Mouse (Mus musculus): ENCODE results near the gene Fbxo40. TPM values are rescaled to one million over a fixed set of nuclear protein-coding genes. Genes with fewer than 3 reads are reported as not detected.

Gene Fbxo40
- polyA plus RNA-seq, 1 experiment = 0.37 TPM

- no peak overlapping the region for H3K4me3 ChIP-seq (ENCODE audit: control insufficient read depth, low read depth, low read length)
- no peak overlapping the region for H3K27ac ChIP-seq (ENCODE audit: control insufficient read depth, insufficient read depth, low read depth, low read length)
- H3K27me3 ChIP-seq (ENCODE audit: control insufficient read depth, insufficient read depth, low read length) = no peaks in the 10 kb centered on the region
- H3K4me1 ChIP-seq (ENCODE audit: control insufficient read depth, insufficient read depth, low read length) = no peaks in the 10 kb centered on the region
- no peaks in the 10 kb centered on the region; the same call in 1 of the 2 replicates for H3K36me3 ChIP-seq (ENCODE audit: control insufficient read depth, insufficient read depth, low read length)
- TF ChIP-seq CTCF (IDR thresholded peaks at IDR 0.05; ENCODE audit: control insufficient read depth, insufficient read depth, insufficient replicate concordance, low read depth, low read length) (no peak), POLR2A (IDR thresholded peaks at IDR 0.05; ENCODE audit: control insufficient read depth, low read depth, low read length) (no peak)
These were observed 61.1 kb downstream of the Fbxo40 start for GRCm38 (mm10) chr16:36929216-36929615.

GRCm38 (mm10) chr16:36928106-36928500 lies 62.2 kb downstream of the Fbxo40 start:
- H3K4me1 ChIP-seq (ENCODE audit: control insufficient read depth, insufficient read depth, low read length) = no peaks in the 10 kb centered on the region
- TF ChIP-seq POLR2A (IDR thresholded peaks at IDR 0.05; ENCODE audit: control insufficient read depth, low read depth, low read length) (no peak), CTCF (IDR thresholded peaks at IDR 0.05; ENCODE audit: control insufficient read depth, insufficient read depth, insufficient replicate concordance, low read depth, low read length) (no peak)
- no peaks in the 10 kb centered on the region for H3K27me3 ChIP-seq (ENCODE audit: control insufficient read depth, insufficient read depth, low read length)
- no peaks in the 10 kb centered on the region; the same call in 1 of the 2 replicates for H3K36me3 ChIP-seq (ENCODE audit: control insufficient read depth, insufficient read depth, low read length)
- no peak overlapping the region for H3K4me3 ChIP-seq (ENCODE audit: control insufficient read depth, low read depth, low read length)
- H3K27ac ChIP-seq (ENCODE audit: control insufficient read depth, insufficient read depth, low read depth, low read length) = no peak overlapping the region

GRCm38 (mm10) chr16:36927495-36928105 lies 62.7 kb downstream of the Fbxo40 start:
- H3K4me3 ChIP-seq (ENCODE audit: control insufficient read depth, low read depth, low read length) = no peak overlapping the region
- H3K4me1 ChIP-seq (ENCODE audit: control insufficient read depth, insufficient read depth, low read length) = no peaks in the 10 kb centered on the region
- no peaks in the 10 kb centered on the region; the same call in 1 of the 2 replicates for H3K36me3 ChIP-seq (ENCODE audit: control insufficient read depth, insufficient read depth, low read length)
- H3K27me3 ChIP-seq (ENCODE audit: control insufficient read depth, insufficient read depth, low read length) = no peaks in the 10 kb centered on the region
- TF ChIP-seq CTCF (IDR thresholded peaks at IDR 0.05; ENCODE audit: control insufficient read depth, insufficient read depth, insufficient replicate concordance, low read depth, low read length) = no peak
- TF ChIP-seq POLR2A (IDR thresholded peaks at IDR 0.05; ENCODE audit: control insufficient read depth, low read depth, low read length) = no peak
- H3K27ac ChIP-seq (ENCODE audit: control insufficient read depth, insufficient read depth, low read depth, low read length) = no peak overlapping the region

- Histone ChIP-seq H3K27me3 (ENCODE audit: control insufficient read depth, insufficient read depth, low read length) (no peaks in the 10 kb centered on the region), H3K4me1 (ENCODE audit: control insufficient read depth, insufficient read depth, low read length) (no peaks in the 10 kb centered on the region), H3K27ac (ENCODE audit: control insufficient read depth, insufficient read depth, low read depth, low read length) (no peak overlapping the region), H3K4me3 (ENCODE audit: control insufficient read depth, low read depth, low read length) (no peak overlapping the region), H3K36me3 (ENCODE audit: control insufficient read depth, insufficient read depth, low read length) (no peaks in the 10 kb centered on the region; the same call in 1 of the 2 replicates)
- TF ChIP-seq POLR2A (IDR thresholded peaks at IDR 0.05; ENCODE audit: control insufficient read depth, low read depth, low read length) (no peak), CTCF (IDR thresholded peaks at IDR 0.05; ENCODE audit: control insufficient read depth, insufficient read depth, insufficient replicate concordance, low read depth, low read length) (no peak)
These were observed 63.5 kb downstream of the Fbxo40 start for GRCm38 (mm10) chr16:36926514-36927447.

GRCm38 (mm10) chr16:36925797-36926196 lies 64.5 kb downstream of the Fbxo40 start:
- no peak overlapping the region for H3K4me3 ChIP-seq (ENCODE audit: control insufficient read depth, low read depth, low read length)
- H3K27ac ChIP-seq (ENCODE audit: control insufficient read depth, insufficient read depth, low read depth, low read length) = no peak overlapping the region
- no peaks in the 10 kb centered on the region; the same call in 1 of the 2 replicates for H3K36me3 ChIP-seq (ENCODE audit: control insufficient read depth, insufficient read depth, low read length)
- no peaks in the 10 kb centered on the region for H3K4me1 ChIP-seq (ENCODE audit: control insufficient read depth, insufficient read depth, low read length)
- TF ChIP-seq POLR2A (IDR thresholded peaks at IDR 0.05; ENCODE audit: control insufficient read depth, low read depth, low read length) (no peak), CTCF (IDR thresholded peaks at IDR 0.05; ENCODE audit: control insufficient read depth, insufficient read depth, insufficient replicate concordance, low read depth, low read length) (no peak)
- no peaks in the 10 kb centered on the region for H3K27me3 ChIP-seq (ENCODE audit: control insufficient read depth, insufficient read depth, low read length)

- H3K27me3 ChIP-seq (ENCODE audit: control insufficient read depth, insufficient read depth, low read length) = no peaks in the 10 kb centered on the region
- TF ChIP-seq POLR2A (IDR thresholded peaks at IDR 0.05; ENCODE audit: control insufficient read depth, low read depth, low read length) (no peak), CTCF (IDR thresholded peaks at IDR 0.05; ENCODE audit: control insufficient read depth, insufficient read depth, insufficient replicate concordance, low read depth, low read length) (no peak)
- H3K4me1 ChIP-seq (ENCODE audit: control insufficient read depth, insufficient read depth, low read length) = no peaks in the 10 kb centered on the region
- H3K36me3 ChIP-seq (ENCODE audit: control insufficient read depth, insufficient read depth, low read length) = no peaks in the 10 kb centered on the region; the same call in 1 of the 2 replicates
- H3K27ac ChIP-seq (ENCODE audit: control insufficient read depth, insufficient read depth, low read depth, low read length) = no peak overlapping the region
- no peak overlapping the region for H3K4me3 ChIP-seq (ENCODE audit: control insufficient read depth, low read depth, low read length)
These were observed 64.9 kb downstream of the Fbxo40 start for GRCm38 (mm10) chr16:36925351-36925750.

GRCm38 (mm10) chr16:36924312-36924711 lies 66.0 kb downstream of the Fbxo40 start:
- TF ChIP-seq POLR2A (IDR thresholded peaks at IDR 0.05; ENCODE audit: control insufficient read depth, low read depth, low read length) (no peak), CTCF (IDR thresholded peaks at IDR 0.05; ENCODE audit: control insufficient read depth, insufficient read depth, insufficient replicate concordance, low read depth, low read length) (no peak)
- no peaks in the 10 kb centered on the region; the same call in 1 of the 2 replicates for H3K36me3 ChIP-seq (ENCODE audit: control insufficient read depth, insufficient read depth, low read length)

More at GRCm38 (mm10) chr16:36924312-36924711, 66.0 kb downstream of the Fbxo40 start:
- Histone ChIP-seq H3K27me3 (ENCODE audit: control insufficient read depth, insufficient read depth, low read length) (no peaks in the 10 kb centered on the region), H3K27ac (ENCODE audit: control insufficient read depth, insufficient read depth, low read depth, low read length) (no peak overlapping the region), H3K4me1 (ENCODE audit: control insufficient read depth, insufficient read depth, low read length) (no peaks in the 10 kb centered on the region), H3K4me3 (ENCODE audit: control insufficient read depth, low read depth, low read length) (no peak overlapping the region)

Measured in testis, adult 2 months (tissue).